Mouse (Mus musculus) embryonic facial prominence, embryonic 14.5 days (tissue): ENCODE data around the gene 3110021N24Rik. TPM values are rescaled to one million over a fixed set of nuclear protein-coding genes. Genes with fewer than 3 reads are reported as not detected.

Experiments used
- ATAC-seq: fragments of 200-750 bp; cut with Nextera tagmentation; 2 replicates; pipeline ENCODE4 v1.8.0; 2017; ENCODE audit warnings: low read depth, moderate number of reproducible peaks, moderate TSS enrichment
- DNase-seq: peaks from one replicate; pipeline ENCODE4 v3.0.0-alpha.2; 2015; ENCODE audit warnings: low spot score
- H3K27ac ChIP-seq: fragments of 300-500 bp; sonication (generic); replicated peaks from 2 replicates; pipeline ENCODE4 v1.5.1; 2014; ENCODE audit warnings: low read depth, mild to moderate bottlenecking, low read length, moderate library complexity
- H3K27me3 ChIP-seq: fragments of 300-500 bp; sonication (generic); replicated peaks from 2 replicates; pipeline ENCODE4 v1.6.1; 2014; ENCODE audit warnings: low read length; ENCODE audit not compliant: control insufficient read depth, insufficient read depth
- H3K36me3 ChIP-seq: fragments of 300-500 bp; sonication (generic); 2 replicates; pipeline ENCODE4 v1.6.1; 2014; ENCODE audit warnings: low read length, mixed read lengths; ENCODE audit not compliant: control insufficient read depth, insufficient read depth
- H3K4me1 ChIP-seq: fragments of 300-500 bp; sonication (generic); 2 replicates; pipeline ENCODE4 v1.6.1; 2014; ENCODE audit warnings: antibody characterized with exemption, low read length; ENCODE audit not compliant: control insufficient read depth, insufficient read depth
- H3K4me2 ChIP-seq: fragments of 300-500 bp; sonication (generic); 2 replicates; pipeline ENCODE4 v1.6.1; 2014; ENCODE audit warnings: low read depth, mild to moderate bottlenecking, low read length, moderate library complexity, mixed read lengths
- H3K4me3 ChIP-seq: fragments of 300-500 bp; sonication (generic); 2 replicates; pipeline ENCODE4 v1.5.1; 2014; ENCODE audit warnings: low read depth, mild to moderate bottlenecking, low read length
- H3K9ac ChIP-seq: fragments of 300-500 bp; sonication (generic); 2 replicates; pipeline ENCODE4 v1.6.1; 2014; ENCODE audit warnings: low read depth, mild to moderate bottlenecking, low read length, moderate library complexity, mixed read lengths
- H3K9me3 ChIP-seq: fragments of 300-500 bp; sonication (generic); 2 replicates; pipeline ENCODE4 v1.6.1; 2016; ENCODE audit warnings: low read length; ENCODE audit not compliant: control insufficient read depth
- WGBS: fragments of 180-500 bp; shearing (Covaris S2); extraction: QIAGEN DNeasy Blood & Tissue Kit; methylation state at CpG from one replicate; pipeline ENCODE4 v1.1.7; 2014; 5-methylcytosine and 5-hydroxymethylcytosine counted together
- polyA plus RNA-seq: library from polyadenylated mRNA; unstranded; fragments of >200 nt; fragmentation: Nextera tagmentation; extraction: Ambion mirVana; gene quantifications from 2 replicates; pipeline ENCODE4 v1.2.1, GENCODE M21; 2014

3110021N24Rik gene
- polyA plus RNA-seq, 1 experiment from 2014 or later: 1.2 TPM

- ATAC-seq (no peak), DNase-seq (no peak)
- Histone ChIP-seq H3K27me3 (no peaks in the 10 kb centered on the region), H3K4me3 (no peak overlapping the region), H3K27ac (no peak overlapping the region), H3K9ac (no peak overlapping the region), H3K36me3 (peaks cover 3% of the 10 kb centered on the region; the same call in 1 of the 2 replicates), H3K4me2 (no peak overlapping the region), H3K4me1 (no peaks in the 10 kb centered on the region), H3K9me3 (no peaks in the 10 kb centered on the region)
- 80% methylated on average over 1 of the region's 1 CpGs for WGBS
Observed at GRCm38 (mm10) chr4:108730450-108730849, 11.0 kb downstream of the 3110021N24Rik start.

DNA sequence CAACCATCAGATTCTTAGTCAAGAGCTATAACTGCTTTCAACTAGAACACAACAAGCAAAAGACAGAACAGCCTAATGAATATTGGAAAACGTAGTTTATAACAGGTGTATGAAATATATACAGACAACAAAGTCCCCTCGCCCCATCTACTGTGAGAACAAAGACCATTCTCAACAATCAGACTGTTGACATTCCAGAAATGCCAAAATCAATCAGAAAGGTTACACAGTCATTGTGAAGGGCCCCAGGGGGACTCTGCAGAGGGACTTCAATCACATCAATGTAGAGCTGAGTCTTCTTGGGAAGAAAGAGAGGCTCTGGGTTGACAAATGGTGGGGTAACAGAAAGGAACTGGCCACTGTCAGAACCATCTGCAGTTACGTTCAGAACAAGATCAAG, 12.1 kb downstream of the 3110021N24Rik start:
- no peak overlapping the region for H3K27ac ChIP-seq
- WGBS: 66% methylated on average over 3 of the region's 3 CpGs
- no peaks in the 10 kb centered on the region for H3K27me3 ChIP-seq
- peaks cover 3% of the 10 kb centered on the region; the same call in 1 of the 2 replicates for H3K9me3 ChIP-seq
- H3K4me2 ChIP-seq: no peak overlapping the region
- H3K9ac ChIP-seq: no peak overlapping the region
- H3K4me3 ChIP-seq: no peak overlapping the region
- no peaks in the 10 kb centered on the region for H3K4me1 ChIP-seq
- no peak for DNase-seq
- ATAC-seq: no peak
- H3K36me3 ChIP-seq: no peaks in the 10 kb centered on the region

- ATAC-seq (no peak), DNase-seq (no peak)
- H3K27me3 ChIP-seq: no peaks in the 10 kb centered on the region
- no peaks in the 10 kb centered on the region for H3K4me1 ChIP-seq
- H3K27ac ChIP-seq: no peak overlapping the region
- 86% methylated on average over 3 of the region's 3 CpGs for WGBS
- H3K9ac ChIP-seq: no peak overlapping the region
- no peaks in the 10 kb centered on the region for H3K9me3 ChIP-seq
- H3K4me2 ChIP-seq: no peak overlapping the region
- H3K36me3 ChIP-seq: no peaks in the 10 kb centered on the region
- no peak overlapping the region for H3K4me3 ChIP-seq
Observed at GRCm38 (mm10) chr4:108746160-108746873, 26.9 kb downstream of the 3110021N24Rik start.

- H3K4me2 ChIP-seq: no peak overlapping the region
- no peak overlapping the region for H3K9ac ChIP-seq
- H3K9me3 ChIP-seq: no peaks in the 10 kb centered on the region
- no peaks in the 10 kb centered on the region for H3K36me3 ChIP-seq
- no peaks in the 10 kb centered on the region for H3K4me1 ChIP-seq
- H3K27me3 ChIP-seq: no peaks in the 10 kb centered on the region
- DNase-seq (no peak), ATAC-seq (no peak)
- H3K4me3 ChIP-seq: no peak overlapping the region
- H3K27ac ChIP-seq: no peak overlapping the region
- 93% methylated on average over 3 of the region's 3 CpGs for WGBS
Observed at GRCm38 (mm10) chr4:108759583-108759982, 40.1 kb downstream of the 3110021N24Rik start.

- peak; percentile 43 for DNase-seq
- H3K36me3 ChIP-seq: no peaks in the 10 kb centered on the region
- ATAC-seq: peak; percentile 57; the same call in 1 of the 2 replicates
Observed at GRCm38 (mm10) chr4:108768527-108768926, 49.1 kb downstream of the 3110021N24Rik start.

DNA sequence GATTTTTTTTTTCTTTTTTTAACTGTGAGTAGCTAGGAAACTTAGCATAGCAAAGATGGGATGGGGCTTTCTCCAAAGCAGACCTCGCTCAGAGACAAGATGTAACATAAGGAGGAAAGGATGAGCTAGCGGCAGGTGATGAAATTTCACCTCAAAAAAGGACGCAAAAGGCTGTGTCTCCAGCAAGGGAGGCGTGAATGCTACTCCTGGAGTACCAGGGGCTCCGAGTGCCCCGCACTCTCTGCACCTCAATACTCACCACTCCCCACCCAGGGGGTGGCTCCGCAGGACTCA, 60.3 kb downstream of the 3110021N24Rik start:
- no peaks in the 10 kb centered on the region for H3K27me3 ChIP-seq
- H3K4me1 ChIP-seq: peaks cover 3% of the 10 kb centered on the region; the same call in 1 of the 2 replicates
- H3K27ac ChIP-seq: peak overlapping the region; percentile 97
- peak overlapping the region; percentile 93 for H3K4me3 ChIP-seq
- peak overlapping the region; percentile 99 for H3K9ac ChIP-seq
- DNase-seq (no peak), ATAC-seq (no peak)
- peak overlapping the region; percentile 56 for H3K4me2 ChIP-seq
- 0% methylated on average over 7 of the region's 7 CpGs for WGBS
- H3K36me3 ChIP-seq: no peaks in the 10 kb centered on the region
- H3K9me3 ChIP-seq: no peaks in the 10 kb centered on the region

More at GRCm38 (mm10) chr4:108768527-108768926, 49.1 kb downstream of the 3110021N24Rik start:
- no peak overlapping the region for H3K4me3 ChIP-seq
- no peak overlapping the region for H3K9ac ChIP-seq
- H3K27ac ChIP-seq: no peak overlapping the region
- no peaks in the 10 kb centered on the region for H3K4me1 ChIP-seq
- no peaks in the 10 kb centered on the region for H3K27me3 ChIP-seq
- H3K4me2 ChIP-seq: no peak overlapping the region
- H3K9me3 ChIP-seq: no peaks in the 10 kb centered on the region

DNA sequence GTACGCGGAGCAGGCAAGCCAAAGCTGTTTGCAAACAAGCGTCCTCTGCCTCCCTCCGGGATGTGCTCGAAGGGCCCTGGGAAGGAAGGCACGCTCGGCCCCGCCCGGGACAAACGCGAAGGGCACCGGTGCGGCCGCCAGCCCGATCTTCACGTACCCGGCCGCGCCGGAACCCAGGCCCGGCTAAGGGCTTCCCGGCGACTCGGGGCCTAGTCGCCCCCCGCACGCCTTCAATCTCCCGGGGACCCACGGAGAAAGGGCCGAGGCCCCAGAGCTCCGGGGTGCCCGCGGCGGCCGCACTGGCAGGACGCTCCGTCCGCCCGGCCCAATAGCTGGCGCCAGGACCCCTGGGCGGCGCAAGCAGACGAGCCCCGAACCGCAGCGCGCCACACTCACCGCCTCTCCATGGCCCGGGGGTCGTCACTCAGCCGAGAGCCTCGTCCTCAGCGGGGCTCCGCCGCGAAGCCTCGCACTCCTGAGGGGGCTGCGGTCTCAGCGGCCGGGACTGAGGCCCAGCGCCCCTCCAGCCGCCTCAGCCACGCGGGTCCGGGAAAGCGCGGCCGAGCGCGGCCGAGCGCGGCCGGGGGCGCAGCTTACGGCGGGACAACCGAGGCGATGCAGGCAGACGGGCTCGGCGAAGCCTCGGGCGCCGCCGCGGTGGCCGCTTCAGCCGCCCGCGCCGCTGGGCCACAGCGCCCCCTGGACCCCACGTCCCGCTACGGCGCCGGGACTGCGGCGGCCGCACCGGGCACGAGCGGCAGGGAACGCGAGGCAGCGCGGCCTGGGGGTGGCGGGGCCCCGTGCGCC, 60.8 kb downstream of the 3110021N24Rik start, which contains the start of gene Zfyve9:
TSS of gene Zfyve9 (minus strand) at position 742 of the 807 bp plus-strand sequence.
- H3K9me3 ChIP-seq: no peaks in the 10 kb centered on the region
- peak; percentile 83 for DNase-seq
- under 1% methylated on average over 45 of the region's 111 CpGs for WGBS
- H3K27ac ChIP-seq: peak within 1 kb of the TSS; percentile 97
- peak within 1 kb of the TSS; percentile 99 for H3K9ac ChIP-seq
- peak within 1 kb of the TSS; percentile 93 for H3K4me3 ChIP-seq
- H3K27me3 ChIP-seq: no peaks in the 10 kb centered on the region
- H3K4me1 ChIP-seq: peaks cover 3% of the 10 kb centered on the region; the same call in 1 of the 2 replicates
- ATAC-seq: peak; percentile 94
- no peaks in the 10 kb centered on the region for H3K36me3 ChIP-seq
- H3K4me2 ChIP-seq: peak within 1 kb of the TSS; percentile 56

- H3K36me3 ChIP-seq: no peaks in the 10 kb centered on the region
- WGBS: 0% methylated on average over 15 of the region's 20 CpGs
- ATAC-seq (no peak), DNase-seq (no peak)
- H3K4me2 ChIP-seq: peak overlapping the region; percentile 56
- no peaks in the 10 kb centered on the region for H3K27me3 ChIP-seq
- peaks cover 3% of the 10 kb centered on the region; the same call in 1 of the 2 replicates for H3K4me1 ChIP-seq
- H3K27ac ChIP-seq: peak overlapping the region; percentile 97
- peak overlapping the region; percentile 99 for H3K9ac ChIP-seq
- H3K4me3 ChIP-seq: peak overlapping the region; percentile 93
- no peaks in the 10 kb centered on the region for H3K9me3 ChIP-seq
Observed at GRCm38 (mm10) chr4:108780864-108781205, 61.4 kb downstream of the 3110021N24Rik start.
